Mouse (Mus musculus): ENCODE measurements around the gene Ttk.

Ttk gene

GRCm38 (mm10) chr9:83902086-83902485 is 67.6 kb downstream of the Ttk start:
- DNase-seq (ENCODE audit: low spot score) = no peak

- DNase-seq (ENCODE audit: low spot score) = no peak
Measured at GRCm38 (mm10) chr9:83905820-83906219, 71.3 kb downstream of the Ttk start.

GRCm38 (mm10) chr9:83907017-83907416 is 72.5 kb downstream of the Ttk start:
- no peak for DNase-seq (ENCODE audit: low spot score)

GRCm38 (mm10) chr9:83909836-83910235 is 75.3 kb downstream of the Ttk start:
- DNase-seq (ENCODE audit: low spot score) = no peak

GRCm38 (mm10) chr9:83910926-83911325 is 76.4 kb downstream of the Ttk start:
- no peak for DNase-seq (ENCODE audit: low spot score)

All from ovary, postnatal 14 days (tissue).